Mouse (Mus musculus) G1E (cell line): ENCODE results near the gene Fam193b. TPM values are rescaled to one million over a fixed set of nuclear protein-coding genes. Genes with fewer than 3 reads are reported as not detected.
"Not testable (repeated sequence)": the region's sequence is repeated elsewhere in the genome, so short reads cannot be mapped to it uniquely, and the experiment has no call there.

Experiments
- ATAC-seq: 2 replicates; pipeline ENCODE4 v1.8.0; 2016; ENCODE audit warnings: mild to moderate bottlenecking; ENCODE audit not compliant: insufficient number of reproducible peaks, poor library complexity, low FRiP score, severe bottlenecking; ENCODE audit errors: extremely low read depth
- DNase-seq: peaks from one replicate; pipeline ENCODE4 v3.0.0; 2012; ENCODE audit warnings: low spot score
- H3K27me3 ChIP-seq: 2 replicates; pipeline ENCODE4 v1.6.1; 2012; ENCODE audit warnings: mild to moderate bottlenecking, low read length, inconsistent platforms; ENCODE audit not compliant: insufficient read depth
- H3K36me3 ChIP-seq: replicated peaks from 2 replicates; pipeline ENCODE3; 2012; ENCODE audit warnings: mild to moderate bottlenecking, inconsistent platforms
- H3K4me1 ChIP-seq: 2 replicates; pipeline ENCODE4 v1.6.1; 2012; ENCODE audit warnings: low read depth, low read length, inconsistent platforms, mixed read lengths; ENCODE audit not compliant: insufficient read depth
- H3K4me3 ChIP-seq: 2 replicates; pipeline ENCODE4 v1.5.1; 2012; ENCODE audit warnings: low read depth, mild to moderate bottlenecking, inconsistent platforms, low read length, moderate library complexity, mixed read lengths
- H3K9me3 ChIP-seq: replicated peaks from 2 replicates; pipeline ENCODE4 v1.6.1; 2012; ENCODE audit warnings: inconsistent platforms
- CTCF ChIP-seq: IDR thresholded peaks from 2 replicates; pipeline ENCODE4 v1.5.1; 2012; ENCODE audit warnings: low read depth, low read length, inconsistent platforms, mixed read lengths
- GATA1 ChIP-seq: IDR thresholded peaks from 2 replicates; pipeline ENCODE4 v1.6.1; 2012; ENCODE audit warnings: borderline replicate concordance, low read length, inconsistent platforms, mixed read lengths
- GATA2 ChIP-seq: IDR thresholded peaks from 2 replicates; pipeline ENCODE4 v1.6.1; 2012; ENCODE audit warnings: low read depth, low read length, inconsistent platforms, borderline replicate concordance
- POLR2AphosphoS5 ChIP-seq: IDR thresholded peaks from 2 replicates; pipeline ENCODE4 v1.6.1; 2012; ENCODE audit warnings: low read depth, low read length, inconsistent platforms; ENCODE audit not compliant: insufficient replicate concordance
- TAL1 ChIP-seq: conservative IDR thresholded peaks from 2 replicates; pipeline ENCODE4 v1.6.1; 2012; ENCODE audit warnings: low read depth, low read length, inconsistent platforms, mixed read lengths
- polyA plus RNA-seq: library from polyadenylated mRNA; stranded (reverse); fragments of >175 nt; gene quantifications from 2 replicates; pipeline ENCODE4 v1.2.3, GENCODE M21; 2012
- total RNA-seq, 2 experiments: library from RNA; stranded (forward) in 1 of 2; stranded (reverse) in 1 of 2; fragments of 200-1000 nt in 1 of 2; fragments of >200 nt in 1 of 2; fragmentation: Nextera tagmentation in 1 of 2; gene quantifications; 2 replicates each; pipeline ENCODE4 v1.2.3; 2014 to 2017

Fam193b gene
- total and polyA plus RNA-seq, 3 experiments, result 23.3 to 65.4 (median 57.3) TPM

- Histone ChIP-seq H3K9me3 (peaks cover 6% of the 10 kb centered on the region), H3K4me1 (peaks cover 40% of the 10 kb centered on the region), H3K27me3 (no peaks in the 10 kb centered on the region; the same call in 1 of the 2 replicates), H3K36me3 (peaks cover 43% of the 10 kb centered on the region), H3K4me3 (no peak overlapping the region; the same call in 1 of the 2 replicates)
- ATAC-seq, result no peak
- no peak for TF ChIP-seq GATA2
- no peak for TF ChIP-seq TAL1
- no peak for TF ChIP-seq GATA1
- no peak for TF ChIP-seq POLR2AphosphoS5
- no peak for TF ChIP-seq CTCF
- no peak for DNase-seq
These were observed 24.5 kb upstream of the Fam193b start for GRCm38 (mm10) chr13:55595375-55595774.

- Histone ChIP-seq H3K4me3 (peak overlapping the region; percentile 93), H3K27me3 (peaks cover 4% of the 10 kb centered on the region), H3K4me1 (peaks cover 30% of the 10 kb centered on the region), H3K9me3 (peaks cover 6% of the 10 kb centered on the region), H3K36me3 (peaks cover 40% of the 10 kb centered on the region)
- TF ChIP-seq POLR2AphosphoS5, result no peak
- TF ChIP-seq GATA1, result no peak
- TF ChIP-seq TAL1, result no peak
- no peak for TF ChIP-seq GATA2
- no peak for TF ChIP-seq CTCF
- ATAC-seq (0 out of 2 replicates have a peak, but pooled peaks have one; percentile 10), DNase-seq (peak; percentile 34)
These were observed 22.4 kb upstream of the Fam193b start for GRCm38 (mm10) chr13:55593254-55593747.

- DNase-seq (peak; percentile 93), ATAC-seq (peak; percentile 96)
- H3K4me3 ChIP-seq, result peak overlapping the region; percentile 93
- peaks cover 4% of the 10 kb centered on the region for H3K27me3 ChIP-seq
- H3K36me3 ChIP-seq, result peaks cover 34% of the 10 kb centered on the region
- TF ChIP-seq CTCF, result no peak
- no peak for TF ChIP-seq TAL1
- no peak for TF ChIP-seq POLR2AphosphoS5
- no peak for TF ChIP-seq GATA1
- TF ChIP-seq GATA2, result no peak
- peaks cover 6% of the 10 kb centered on the region for H3K9me3 ChIP-seq
- H3K4me1 ChIP-seq, result peaks cover 30% of the 10 kb centered on the region
These were observed 21.8 kb upstream of the Fam193b start for GRCm38 (mm10) chr13:55592512-55593253.

GRCm38 (mm10) chr13:55591961-55592490 lies 21.1 kb upstream of the Fam193b start:
- Histone ChIP-seq H3K4me1 (peaks cover 27% of the 10 kb centered on the region), H3K36me3 (peaks cover 29% of the 10 kb centered on the region), H3K4me3 (no peak overlapping the region), H3K27me3 (peaks cover 4% of the 10 kb centered on the region), H3K9me3 (peaks cover 6% of the 10 kb centered on the region)
- DNase-seq (no peak), ATAC-seq (no peak)
- no peak for TF ChIP-seq POLR2AphosphoS5
- no peak for TF ChIP-seq CTCF
- TF ChIP-seq GATA2, result no peak
- no peak for TF ChIP-seq TAL1
- TF ChIP-seq GATA1, result no peak

- DNase-seq (no peak), ATAC-seq (no peak)
- no peak overlapping the region for H3K4me3 ChIP-seq
- TF ChIP-seq CTCF (no peak), POLR2AphosphoS5 (no peak), GATA1 (no peak), TAL1 (no peak), GATA2 (no peak)
- H3K9me3 ChIP-seq, result peaks cover 6% of the 10 kb centered on the region
- no peaks in the 10 kb centered on the region for H3K36me3 ChIP-seq
- peaks cover 4% of the 10 kb centered on the region for H3K27me3 ChIP-seq
- H3K4me1 ChIP-seq, result peaks cover 5% of the 10 kb centered on the region; the same call in 1 of the 2 replicates
These were observed 7.2 kb upstream of the Fam193b start for GRCm38 (mm10) chr13:55578086-55578485.

- not testable (repeated sequence) for H3K4me1 ChIP-seq, DNase-seq, H3K9me3 ChIP-seq, H3K4me3 ChIP-seq, H3K27me3 ChIP-seq, H3K36me3 ChIP-seq, ATAC-seq
These were observed 6.0 kb upstream of the Fam193b start for GRCm38 (mm10) chr13:55576872-55577271.
